Mouse (Mus musculus): ENCODE measurements at regions not wholly inside any gene's neighbourhood (a gene's known extent, or its start where the extent isn't known, plus 50 kb on each side); places are given as distances from the start of the nearest gene placed in this dataset.
"Not testable (repeated sequence)": the region's sequence is repeated elsewhere in the genome, so short reads cannot be mapped to it uniquely, and the experiment has no call there.

- no peak for ATAC-seq (replicated peaks; ENCODE audit: low read depth, poor library complexity, severe bottlenecking)
These were observed 133.0 kb downstream of the Tsen15 start for GRCm38 (mm10) chr1:152253486-152253885.

- no peak for ATAC-seq (replicated peaks; ENCODE audit: low read depth, poor library complexity, severe bottlenecking)
These were observed 133.7 kb downstream of the Tsen15 start for GRCm38 (mm10) chr1:152252658-152253267.

- ATAC-seq (replicated peaks; ENCODE audit: low read depth, poor library complexity, severe bottlenecking) = no peak
These were observed 145.5 kb downstream of the Tsen15 start for GRCm38 (mm10) chr1:152241026-152241425.

- no peak for ATAC-seq (replicated peaks; ENCODE audit: low read depth, poor library complexity, severe bottlenecking)
These were observed 147.1 kb downstream of the Tsen15 start for GRCm38 (mm10) chr1:152239376-152239775.

GRCm38 (mm10) chr1:152235212-152235792 lies 145.4 kb upstream of the 1700025G04Rik start:
- no peak for ATAC-seq (replicated peaks; ENCODE audit: low read depth, poor library complexity, severe bottlenecking)

GRCm38 (mm10) chr1:152234716-152235115 lies 144.8 kb upstream of the 1700025G04Rik start:
- no peak for ATAC-seq (replicated peaks; ENCODE audit: low read depth, poor library complexity, severe bottlenecking)

GRCm38 (mm10) chr1:152231717-152232202 lies 141.8 kb upstream of the 1700025G04Rik start:
- ATAC-seq (replicated peaks; ENCODE audit: low read depth, poor library complexity, severe bottlenecking) = no peak

GRCm38 (mm10) chr1:152229709-152230108 lies 139.8 kb upstream of the 1700025G04Rik start:
- ATAC-seq (replicated peaks; ENCODE audit: low read depth, poor library complexity, severe bottlenecking) = no peak

- ATAC-seq (replicated peaks; ENCODE audit: low read depth, poor library complexity, severe bottlenecking) = no peak
These were observed 136.1 kb upstream of the 1700025G04Rik start for GRCm38 (mm10) chr1:152226049-152226448.

GRCm38 (mm10) chr1:152223666-152224065 lies 133.7 kb upstream of the 1700025G04Rik start:
- ATAC-seq (replicated peaks; ENCODE audit: low read depth, poor library complexity, severe bottlenecking) = no peak

GRCm38 (mm10) chr1:152220804-152221565 lies 131.1 kb upstream of the 1700025G04Rik start:
- ATAC-seq (replicated peaks; ENCODE audit: low read depth, poor library complexity, severe bottlenecking) = no peak

- not testable (repeated sequence) for ATAC-seq (replicated peaks; ENCODE audit: low read depth, poor library complexity, severe bottlenecking)
These were observed 129.8 kb upstream of the 1700025G04Rik start for GRCm38 (mm10) chr1:152219752-152220151.

GRCm38 (mm10) chr1:152217404-152217803 lies 127.5 kb upstream of the 1700025G04Rik start:
- no peak for ATAC-seq (replicated peaks; ENCODE audit: low read depth, poor library complexity, severe bottlenecking)

GRCm38 (mm10) chr1:152214376-152214775 lies 124.5 kb upstream of the 1700025G04Rik start:
- ATAC-seq (replicated peaks; ENCODE audit: low read depth, poor library complexity, severe bottlenecking) = no peak

GRCm38 (mm10) chr1:152203187-152203586 lies 113.3 kb upstream of the 1700025G04Rik start:
- no peak for ATAC-seq (replicated peaks; ENCODE audit: low read depth, poor library complexity, severe bottlenecking)

GRCm38 (mm10) chr1:152188700-152189099 lies 98.8 kb upstream of the 1700025G04Rik start:
- no peak for ATAC-seq (replicated peaks; ENCODE audit: low read depth, poor library complexity, severe bottlenecking)

- no peak for ATAC-seq (replicated peaks; ENCODE audit: low read depth, poor library complexity, severe bottlenecking)
These were observed 95.0 kb upstream of the 1700025G04Rik start for GRCm38 (mm10) chr1:152184956-152185355.

GRCm38 (mm10) chr1:152176267-152176970 lies 86.5 kb upstream of the 1700025G04Rik start:
- ATAC-seq (replicated peaks; ENCODE audit: low read depth, poor library complexity, severe bottlenecking) = no peak

GRCm38 (mm10) chr1:152175691-152176090 lies 85.8 kb upstream of the 1700025G04Rik start:
- no peak for ATAC-seq (replicated peaks; ENCODE audit: low read depth, poor library complexity, severe bottlenecking)

- ATAC-seq (replicated peaks; ENCODE audit: low read depth, poor library complexity, severe bottlenecking) = no peak
These were observed 84.5 kb upstream of the 1700025G04Rik start for GRCm38 (mm10) chr1:152174464-152174863.

All from common myeloid progenitor, adult 5-6 weeks (primary cell).